Comparison of ENCODE assay signal across 29 mouse cellular contexts in genomic region chr8:17690074-17690848, GRCm38 (mm10).
DNase-seq lines count a peak whose midpoint lies in the region; ATAC-seq and TF ChIP-seq lines count a peak whose summit lies in the region.
"Had no signal": no experiment of that assay in that cellular context is flagged by ENCODE, and none has a peak within 500 bp of the region (broad histone marks: within the 10 kb centered on the region; RNA-seq: fewer than 3 reads in every experiment).

No protein-coding gene starts in this region.

- no peak for TF ChIP-seq POLR2A in lung, adult 2 months (IDR thresholded peaks at IDR 0.05; ENCODE audit: borderline replicate concordance, extremely low read depth, low read depth, low read length)

- TF ChIP-seq EP300 in lung, postnatal 0 days (IDR thresholded peaks at IDR 0.05), result peak; percentile 31; the same call in 1 of the 2 replicates

- no peaks in the 10 kb centered on the region for H3K27me3 ChIP-seq in lung, embryonic 14.5 days (ENCODE audit: insufficient read depth, low read length)
- H3K27me3 ChIP-seq in lung, postnatal 0 days (replicated peaks; ENCODE audit: insufficient read depth, low read length), result no peaks in the 10 kb centered on the region
- H3K27me3 ChIP-seq: CH12.LX; forebrain, embryonic 13.5 days; heart, embryonic 12.5 days; heart, embryonic 15.5 days; Patski had no signal

- peak overlapping the region; percentile 58 for H3K27ac ChIP-seq in lung, embryonic 14.5 days (ENCODE audit: low read depth)
- no peak overlapping the region for H3K27ac ChIP-seq in lung, postnatal 0 days (ENCODE audit: low read length)
- H3K27ac ChIP-seq: forebrain, embryonic 10.5 days; forebrain, embryonic 13.5 days; gastrocnemius, adult 2 months; heart, embryonic 15.5 days; hindbrain, embryonic 10.5 days; hindbrain, embryonic 14.5 days; hindbrain, postnatal 0 days had no signal

- peak; percentile 96 for DNase-seq in lung, embryonic 14.5 days
- DNase-seq in lung, adult 2 months, result no peak
- peak; percentile 58 for DNase-seq in lung, postnatal 0 days (ENCODE audit: low spot score)
- DNase-seq in lung, postnatal 25 days (ENCODE audit: low spot score), result peak; percentile 21
- no peak for DNase-seq in right cerebral cortex, adult 2 months (ENCODE audit: low spot score in 2 of 2)
- DNase-seq in ovary, adult 18-20 months (ENCODE audit: low spot score), result no peak
- no peak for DNase-seq in gastrocnemius, postnatal 14 days
- DNase-seq: adrenal gland, postnatal 10 days; adrenal gland, postnatal 36 days; B cell, adult 2 months; cerebellum, adult 11 months; cerebellum, adult 2 months; cerebellum, postnatal 14 days; gastrocnemius, adult 2 months; gastrocnemius, postnatal 25 days; heart, postnatal 10 days; heart, postnatal 36 days had no signal

- no peaks in the 10 kb centered on the region for H3K36me3 ChIP-seq in lung, embryonic 14.5 days (ENCODE audit: insufficient read depth)
- no peaks in the 10 kb centered on the region for H3K36me3 ChIP-seq in lung, postnatal 0 days (ENCODE audit: insufficient read depth, low read length)
- H3K36me3 ChIP-seq: forebrain, embryonic 10.5 days; G1E; heart, embryonic 12.5 days; heart, embryonic 15.5 days; hindbrain, embryonic 10.5 days had no signal

- ATAC-seq in lung, embryonic 14.5 days (ENCODE audit: insufficient read depth), result peak; percentile 97
- ATAC-seq in lung, postnatal 0 days, result peak; percentile 88
- ATAC-seq: forebrain, embryonic 13.5 days; forebrain, embryonic 16.5 days; hindbrain, postnatal 0 days; inflammation-experienced regulatory T-cells, adult 6 months; Patski had no signal

- intact Hi-C loops in gastrocnemius, postnatal 14 days (cut with DNase I; ENCODE audit: low total_unique reads), result no loop called here

- WGBS in lung, embryonic 14.5 days, result 23% methylated on average over 4 of the region's 4 CpGs
- WGBS in lung, adult 2 months, result 44% methylated on average over 4 of the region's 4 CpGs
- 34% methylated on average over 4 of the region's 4 CpGs for WGBS in lung, postnatal 0 days

- H3K9ac ChIP-seq in lung, embryonic 14.5 days, result no peak overlapping the region
- no peak overlapping the region for H3K9ac ChIP-seq in lung, postnatal 0 days (replicated peaks; ENCODE audit: low read depth)
- H3K9ac ChIP-seq: forebrain, embryonic 13.5 days; heart, embryonic 12.5 days; heart, embryonic 15.5 days; hindbrain, embryonic 14.5 days had no signal

- H3K4me1 ChIP-seq in lung, embryonic 14.5 days (ENCODE audit: insufficient read depth), result 0 out of 2 replicates have a peak, but pooled peaks cover 5% of the 10 kb centered on the region
- H3K4me1 ChIP-seq in lung, adult 2 months (ENCODE audit: control insufficient read depth, insufficient read depth, low read length), result no peaks in the 10 kb centered on the region
- H3K4me1 ChIP-seq in lung, postnatal 0 days (ENCODE audit: insufficient read depth, low read depth, low read length), result no peaks in the 10 kb centered on the region
- H3K4me1 ChIP-seq: forebrain, embryonic 10.5 days; forebrain, embryonic 13.5 days; heart, embryonic 12.5 days; heart, embryonic 15.5 days; hindbrain, embryonic 10.5 days had no signal

- no peaks in the 10 kb centered on the region for H3K9me3 ChIP-seq in lung, embryonic 14.5 days (ENCODE audit: low read depth, low read length)
- H3K9me3 ChIP-seq in lung, postnatal 0 days (ENCODE audit: low read length), result no peaks in the 10 kb centered on the region
- H3K9me3 ChIP-seq: forebrain, embryonic 10.5 days; forebrain, embryonic 13.5 days; G1E; heart, embryonic 12.5 days; heart, embryonic 15.5 days; hindbrain, embryonic 10.5 days had no signal

- no peak for TF ChIP-seq CTCF in lung, embryonic 14.5 days (IDR thresholded peaks at IDR 0.05; ENCODE audit: low read depth)
- no peak for TF ChIP-seq CTCF in lung, adult 2 months (IDR thresholded peaks at IDR 0.05; ENCODE audit: insufficient read depth, low read length)
- no peak for TF ChIP-seq CTCF in lung, postnatal 0 days (IDR thresholded peaks at IDR 0.05)

- H3K4me3 ChIP-seq in lung, embryonic 14.5 days (ENCODE audit: low read depth, low read length), result no peak overlapping the region
- no peak overlapping the region for H3K4me3 ChIP-seq in lung, adult 2 months (replicated peaks; ENCODE audit: extremely low read depth, low read depth, low read length)
- no peak overlapping the region for H3K4me3 ChIP-seq in lung, postnatal 0 days (ENCODE audit: low read depth, low read length)
- H3K4me3 ChIP-seq: forebrain, embryonic 10.5 days; forebrain, embryonic 13.5 days; gastrocnemius, adult 2 months; heart, embryonic 12.5 days; heart, embryonic 15.5 days; hindbrain, embryonic 10.5 days had no signal

- H3K4me2 ChIP-seq in lung, embryonic 14.5 days, result no peak overlapping the region
- H3K4me2 ChIP-seq in lung, postnatal 0 days (replicated peaks; ENCODE audit: low read depth, low read length), result no peak overlapping the region
- H3K4me2 ChIP-seq: forebrain, embryonic 13.5 days; heart, embryonic 12.5 days; heart, embryonic 15.5 days; hindbrain, embryonic 14.5 days had no signal

Comparison
In these comparisons a context has a peak if more than half of its experiments do, and no peak if none do; other contexts are left out.
1. DNase-seq: peak in lung, embryonic 14.5 days (single experiment), lung, postnatal 0 days (single experiment) and lung, postnatal 25 days (single experiment); none in lung, adult 2 months (single experiment), right cerebral cortex, adult 2 months (0 of 2), ovary, adult 18-20 months (single experiment) and gastrocnemius, postnatal 14 days (single experiment).